Mouse (Mus musculus) retina, postnatal 7 days (tissue): ENCODE results near the gene Mmp14.

Experiments
- DNase-seq: peaks from one replicate; pipeline ENCODE4 v3.0.0-alpha.2; 2012; ENCODE audit warnings: low read depth, low spot score

Mmp14 gene

DNA sequence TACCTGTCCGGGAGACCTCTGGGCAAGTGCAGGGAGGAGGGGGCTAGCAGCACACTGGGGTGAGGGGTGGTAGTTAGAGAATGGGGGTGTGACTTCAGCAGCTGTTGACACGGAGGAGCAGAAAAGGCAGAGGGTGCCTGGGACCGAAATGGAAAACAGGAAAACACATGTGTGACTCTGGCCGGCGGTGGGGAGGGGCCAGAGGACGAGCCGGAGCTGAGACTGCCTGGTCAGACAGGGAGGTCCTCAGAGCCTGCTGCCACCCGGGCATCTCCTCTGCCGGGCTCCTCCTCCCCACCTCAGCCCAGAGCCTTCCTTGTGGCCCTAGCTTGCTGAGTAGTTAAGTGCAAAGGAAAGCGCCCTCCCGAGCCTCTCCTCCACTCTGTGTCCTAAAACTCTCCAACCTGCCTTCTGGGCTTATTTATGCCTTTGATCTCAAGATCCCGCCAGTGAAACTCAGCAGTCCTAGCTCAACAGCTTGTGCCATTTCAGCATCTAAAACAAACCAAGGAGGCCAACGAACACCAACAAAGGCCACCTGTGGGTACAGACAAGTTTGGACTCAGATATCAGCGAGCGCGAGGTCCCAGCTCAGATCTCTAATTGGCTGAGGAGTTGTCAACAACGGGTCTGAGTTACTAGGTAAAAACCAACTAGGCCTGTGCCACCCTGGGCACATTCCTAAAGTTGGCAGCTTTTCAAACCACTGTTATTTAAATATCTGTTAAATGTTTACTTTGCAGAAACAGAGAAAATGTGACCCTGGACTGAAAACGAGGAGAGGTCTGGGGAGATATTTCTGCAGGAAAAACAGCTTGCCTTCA is 17.3 kb upstream of the Mmp14 start:
- DNase-seq: no peak

DNA sequence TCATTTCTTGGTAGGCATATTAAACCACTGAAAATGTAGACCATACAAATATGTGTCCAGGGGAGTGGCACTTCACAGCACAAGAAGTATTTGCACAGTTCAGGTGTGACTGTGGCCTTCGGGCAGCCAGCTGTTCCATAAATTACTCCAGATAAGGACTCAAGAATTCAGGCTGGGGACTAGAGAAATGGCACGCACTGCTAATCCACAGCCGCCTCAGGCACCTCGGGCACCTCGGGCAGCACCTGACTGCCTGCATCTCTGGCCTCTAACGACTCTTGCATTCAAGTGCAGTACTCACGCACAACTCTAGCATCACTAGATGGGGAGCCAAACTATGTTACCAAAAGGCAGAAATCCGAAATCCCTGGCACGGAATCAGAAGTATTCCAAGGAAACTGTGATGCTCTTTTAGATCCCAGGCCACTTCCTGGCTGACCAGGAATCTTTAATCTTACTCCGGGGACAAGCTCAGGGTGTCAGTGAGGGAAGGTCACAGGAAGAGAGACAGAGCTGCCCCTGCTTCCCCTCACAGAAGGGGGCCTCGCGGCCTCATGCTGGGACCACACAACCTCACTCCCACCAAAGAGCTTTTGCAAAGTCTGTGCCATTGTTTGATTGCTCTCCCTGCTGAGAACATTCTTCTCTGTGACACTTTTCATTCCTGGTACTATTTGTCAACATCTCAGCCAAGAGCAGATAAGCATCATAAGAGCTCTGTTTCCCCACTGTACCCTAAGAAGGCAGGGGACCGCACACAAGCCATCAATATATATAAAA is 16.0 kb upstream of the Mmp14 start:
- DNase-seq: no peak

DNA sequence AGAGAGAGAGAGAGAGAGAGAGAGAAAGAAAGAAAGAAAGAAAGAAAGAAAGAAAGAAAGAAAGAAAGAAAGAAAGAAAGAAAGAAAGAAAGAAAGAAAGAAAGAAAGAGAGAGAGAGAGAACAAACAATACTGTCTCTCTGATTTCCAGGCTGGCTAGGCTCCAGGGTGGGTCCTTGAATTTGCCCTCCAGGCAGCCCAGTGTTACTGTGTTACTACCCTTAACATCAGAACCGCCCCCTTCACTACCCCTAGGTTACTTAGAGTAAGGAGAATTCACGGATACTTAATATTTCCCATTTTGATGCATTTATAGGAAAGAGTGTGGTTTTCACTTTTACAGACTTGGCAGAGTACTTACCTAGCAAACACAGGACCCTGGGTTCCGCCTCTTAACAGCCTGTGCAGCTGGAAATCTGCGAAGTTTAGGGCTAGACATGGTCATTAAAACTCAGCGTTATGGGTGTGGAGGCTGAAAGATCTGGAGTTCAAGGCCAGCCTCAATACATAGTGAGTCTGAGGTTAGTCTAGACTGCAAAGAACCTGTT is 15.1 kb upstream of the Mmp14 start:
- DNase-seq: no peak

DNA sequence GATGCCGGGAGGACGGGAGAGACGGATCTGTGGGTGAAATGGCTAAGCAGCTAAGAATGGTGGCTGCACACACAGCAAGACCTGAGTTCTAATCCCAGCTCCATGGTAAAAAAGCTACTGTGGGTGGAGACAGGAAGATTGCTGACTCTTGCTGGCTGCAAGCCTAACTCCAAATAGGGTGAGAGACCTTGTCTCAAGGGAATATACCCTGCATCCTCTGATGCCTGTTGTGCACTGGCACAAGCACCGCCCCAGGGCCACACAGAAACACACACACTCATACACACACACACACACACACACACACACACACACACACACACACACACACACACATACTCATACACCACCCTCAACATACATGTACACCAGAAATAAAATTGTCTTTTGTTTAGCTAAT is 14.6 kb upstream of the Mmp14 start:
- no peak for DNase-seq

DNA sequence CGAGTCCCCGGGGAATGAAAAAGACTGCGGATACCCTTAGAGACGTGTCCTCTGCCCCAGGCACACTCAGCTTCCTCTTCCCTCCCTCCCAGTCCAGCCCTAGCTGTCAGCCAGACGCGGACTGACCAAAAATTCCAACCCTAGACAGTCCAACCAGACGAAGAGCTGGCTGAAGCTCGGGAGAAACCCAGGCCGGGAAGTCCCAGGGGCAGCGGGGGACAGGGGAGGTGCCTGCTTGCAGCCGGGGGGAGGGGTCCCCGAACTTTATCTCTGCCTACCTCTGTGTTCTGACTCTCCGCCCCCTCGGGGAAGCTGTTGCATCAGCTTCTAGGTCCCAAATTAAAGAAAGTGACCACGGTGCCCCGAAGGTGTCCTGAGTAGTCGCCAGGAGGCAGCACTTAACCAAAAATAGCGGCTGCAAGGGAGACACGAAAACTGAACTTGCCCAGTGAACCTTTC is 13.8 kb upstream of the Mmp14 start, which contains the start of gene Slc7a7:
Gene Slc7a7 (minus strand): TSS at position 158 of the 459 bp plus-strand sequence.
- DNase-seq: no peak

DNA sequence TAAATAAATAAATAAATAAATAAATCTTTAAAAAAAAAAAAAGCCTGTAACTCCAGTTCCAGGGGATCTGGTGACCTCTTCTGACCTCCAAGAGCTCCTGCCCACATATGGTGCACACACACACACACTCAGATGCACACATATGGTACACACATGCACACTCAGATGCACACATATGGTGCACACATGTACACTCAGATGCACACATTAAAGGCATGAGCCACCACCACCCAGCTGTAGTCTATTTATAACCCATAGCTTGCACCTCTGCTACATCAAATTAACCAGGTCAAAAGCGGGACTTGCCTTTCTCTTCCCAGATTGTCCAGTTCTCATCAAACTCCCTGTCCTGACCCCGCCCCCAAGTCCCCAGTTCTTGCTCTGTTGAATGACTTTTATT is 10.4 kb upstream of the Mmp14 start:
- no peak for DNase-seq

DNA sequence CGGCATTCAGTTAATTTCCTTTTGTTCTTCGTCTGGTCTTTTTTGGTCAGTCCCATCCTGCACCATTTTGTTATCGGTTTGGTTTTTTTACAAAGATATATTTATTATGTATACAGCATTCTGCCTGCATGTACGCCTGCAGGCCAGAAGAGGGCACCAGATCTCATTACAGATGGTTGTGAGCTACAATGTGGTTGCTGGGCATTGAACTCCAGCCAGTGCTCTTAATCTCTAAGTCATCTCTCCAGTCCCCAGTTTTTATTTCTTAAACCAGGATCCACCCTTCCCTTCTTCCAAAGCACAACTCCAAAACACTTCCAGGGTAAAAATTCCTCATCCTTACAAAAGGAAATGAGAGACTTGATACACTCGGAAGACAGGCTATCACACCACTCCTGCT is 8.0 kb upstream of the Mmp14 start:
- DNase-seq: no peak

DNA sequence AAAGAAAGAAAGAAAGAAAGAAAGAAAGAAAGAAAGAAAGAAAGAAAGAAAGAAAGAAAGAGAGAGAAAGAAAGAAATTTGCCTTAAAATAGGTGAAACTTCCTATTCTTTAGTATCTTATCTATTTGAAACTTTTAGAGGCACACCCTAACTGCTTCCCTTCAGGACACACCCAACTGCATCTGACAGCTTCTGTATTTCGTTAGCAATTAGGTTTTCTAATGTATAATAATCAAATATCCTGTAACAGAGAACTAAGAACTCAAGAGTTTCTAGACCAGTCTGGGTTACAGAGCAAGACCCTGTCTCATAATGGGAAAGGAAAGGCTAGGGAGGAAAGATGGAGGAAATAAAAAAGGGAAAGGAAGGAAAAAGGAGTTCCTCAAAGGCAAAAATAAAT is 6.8 kb upstream of the Mmp14 start:
- no peak for DNase-seq

DNA sequence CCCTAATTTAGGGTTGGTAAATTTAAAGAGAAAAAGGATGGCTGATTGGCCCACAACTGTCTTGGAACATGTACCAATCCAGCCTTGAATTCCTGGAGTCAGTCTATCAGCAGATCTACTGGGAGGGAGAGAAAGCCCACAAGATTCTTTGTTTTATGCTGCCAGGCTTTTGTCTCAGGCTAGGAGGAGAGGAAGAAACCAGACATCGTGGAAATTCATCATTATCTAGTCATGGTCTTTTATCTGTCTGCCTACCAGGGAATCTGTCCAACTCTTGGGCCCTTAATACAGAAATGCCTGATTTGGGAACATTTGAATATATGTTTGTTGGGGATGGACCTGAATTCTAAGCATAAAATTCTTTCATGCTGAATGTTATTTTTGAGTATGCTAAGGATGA is 5.9 kb upstream of the Mmp14 start:
- DNase-seq: no peak

DNA sequence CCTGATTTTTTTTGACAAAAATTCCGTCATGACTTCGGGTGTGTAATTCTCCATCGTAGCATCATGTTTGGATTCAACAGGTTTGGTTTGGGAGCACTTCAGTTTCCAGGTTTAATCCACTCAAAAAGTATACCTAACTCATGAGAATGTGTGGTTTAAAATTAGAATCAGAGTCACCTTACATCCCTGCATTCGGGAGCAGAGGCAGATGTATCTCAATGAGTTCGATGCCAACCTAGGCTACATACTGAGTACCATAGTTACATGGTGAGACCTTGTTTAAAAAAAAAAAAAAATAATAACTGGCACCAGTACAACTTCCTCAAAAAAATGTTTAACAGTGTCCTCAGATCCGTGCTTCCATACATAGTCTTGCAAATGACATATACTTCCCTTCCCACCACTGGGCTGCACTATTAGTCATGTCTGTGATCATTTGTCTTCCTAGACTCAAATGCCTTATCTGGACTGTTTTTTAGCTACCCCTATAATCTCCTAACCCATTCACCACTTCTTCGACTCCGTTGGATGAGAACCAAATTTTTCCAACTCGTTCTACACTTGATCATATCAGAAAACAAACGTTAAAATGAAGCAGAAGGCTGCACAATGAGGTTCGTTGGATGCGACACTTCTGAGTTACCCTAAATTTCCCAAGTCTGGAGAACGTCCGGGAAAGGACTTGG is 5.3 kb upstream of the Mmp14 start:
- DNase-seq: no peak

DNA sequence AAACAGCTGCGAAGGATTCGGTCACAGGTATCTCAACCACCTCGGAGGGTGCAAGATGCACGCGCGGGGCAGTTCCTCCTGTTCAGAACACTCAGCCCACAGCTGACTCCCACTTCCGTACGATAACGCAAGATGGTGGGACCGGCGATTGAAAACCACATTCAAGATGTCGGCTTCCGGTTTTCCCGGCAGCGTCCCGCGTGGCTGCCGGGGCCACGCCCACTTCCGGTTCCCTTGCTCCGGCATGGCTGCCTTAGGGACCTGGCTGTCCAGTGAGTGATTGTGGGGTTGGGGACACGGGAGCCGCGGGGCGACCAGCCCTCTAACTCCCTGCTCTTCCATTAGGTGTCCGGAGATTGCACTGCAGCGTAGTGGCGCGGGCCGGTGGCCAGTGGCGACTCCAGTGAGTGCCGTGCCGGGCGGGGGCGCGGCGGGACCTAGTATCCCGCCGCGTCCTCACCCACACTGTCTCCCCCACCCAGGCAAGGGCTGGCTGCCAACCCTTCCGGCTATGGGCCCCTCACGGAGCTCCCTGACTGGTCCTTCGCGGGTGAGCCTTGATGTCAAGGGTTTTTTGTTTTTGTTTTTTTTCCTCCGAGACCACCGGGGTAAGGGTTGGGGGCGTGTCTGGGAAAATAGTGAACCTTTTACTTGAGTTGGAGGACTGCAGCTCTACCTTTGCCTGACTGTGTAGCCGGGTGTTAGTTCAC is 4.6 kb upstream of the Mmp14 start, which contains the start of gene Mrpl52:
Gene Mrpl52 (plus strand): TSS at position 221 of the 710 bp plus-strand sequence.
- peak; percentile 85 for DNase-seq

DNA sequence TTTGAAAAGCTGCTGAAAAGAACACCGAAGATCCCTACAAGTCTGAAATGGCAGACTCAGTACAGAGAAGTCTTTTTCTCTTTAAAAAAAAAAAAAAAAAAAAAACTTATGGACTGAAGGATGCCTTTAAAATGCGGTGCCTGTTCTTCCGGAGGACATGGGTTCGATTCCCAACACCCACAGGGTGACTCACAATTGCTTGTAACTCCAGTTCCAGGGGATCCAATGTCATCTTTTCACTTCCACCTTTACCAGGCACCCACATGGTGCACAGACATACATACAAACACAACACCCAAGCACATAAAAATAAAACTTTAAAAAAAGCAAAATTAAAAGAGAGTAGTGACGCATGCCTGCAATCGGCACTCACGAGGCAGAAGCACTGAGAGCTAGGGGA is 3.7 kb upstream of the Mmp14 start:
- DNase-seq: no peak

DNA sequence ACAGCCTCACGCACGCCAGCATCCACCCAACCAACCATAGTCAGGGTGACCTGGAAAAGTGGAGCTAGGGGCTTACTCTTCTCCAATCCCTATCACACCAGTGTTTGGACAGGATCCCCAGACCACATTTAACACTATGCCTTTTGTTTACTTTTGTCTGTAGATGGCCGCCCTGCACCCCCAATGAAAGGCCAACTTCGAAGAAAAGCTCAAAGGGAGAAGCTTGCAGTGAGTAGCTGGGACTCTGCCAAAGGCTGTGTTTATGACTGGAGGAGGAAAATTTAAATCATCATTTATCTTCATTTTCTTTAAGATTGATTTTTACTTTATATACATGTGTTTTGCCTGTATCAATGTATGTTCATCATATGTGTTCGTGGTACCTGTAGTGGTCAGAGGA is 3.0 kb upstream of the Mmp14 start:
- no peak for DNase-seq

DNA sequence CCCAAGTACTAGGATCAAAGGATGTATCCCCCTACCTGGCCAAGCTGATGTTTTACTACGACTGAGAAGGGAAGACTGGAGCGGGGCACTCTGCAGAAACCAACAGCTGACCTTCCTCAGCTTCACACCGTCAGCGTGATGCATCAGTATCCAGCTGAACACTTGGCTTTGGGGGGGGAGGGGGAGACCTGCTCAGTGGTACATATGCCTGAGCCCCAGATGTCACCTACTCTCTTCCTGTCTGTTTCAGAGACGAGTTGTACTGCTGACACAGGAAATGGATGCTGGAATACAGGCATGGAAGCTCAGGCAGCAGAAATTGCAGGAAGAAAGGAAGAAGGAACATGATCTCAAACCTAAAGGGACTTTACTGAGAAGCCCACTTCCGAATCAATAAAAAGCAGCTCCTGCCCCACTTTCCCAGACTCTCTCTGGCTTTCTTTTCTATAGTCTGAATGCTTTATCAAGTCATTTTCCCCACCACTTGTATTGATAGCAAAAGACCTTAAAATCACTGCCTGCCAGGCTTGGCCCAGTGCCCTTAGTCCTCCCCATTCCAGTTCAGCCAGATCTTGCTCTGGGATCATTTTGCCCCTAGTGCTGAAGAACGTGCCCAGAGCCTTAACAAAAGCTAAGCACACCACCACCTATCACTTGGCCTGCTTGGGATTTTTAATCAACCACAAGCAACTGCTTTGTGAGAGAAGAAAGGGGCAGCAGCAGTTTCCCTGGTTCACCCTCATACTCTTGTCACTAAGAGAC is 1.9 kb upstream of the Mmp14 start:
- DNase-seq: no peak

DNA sequence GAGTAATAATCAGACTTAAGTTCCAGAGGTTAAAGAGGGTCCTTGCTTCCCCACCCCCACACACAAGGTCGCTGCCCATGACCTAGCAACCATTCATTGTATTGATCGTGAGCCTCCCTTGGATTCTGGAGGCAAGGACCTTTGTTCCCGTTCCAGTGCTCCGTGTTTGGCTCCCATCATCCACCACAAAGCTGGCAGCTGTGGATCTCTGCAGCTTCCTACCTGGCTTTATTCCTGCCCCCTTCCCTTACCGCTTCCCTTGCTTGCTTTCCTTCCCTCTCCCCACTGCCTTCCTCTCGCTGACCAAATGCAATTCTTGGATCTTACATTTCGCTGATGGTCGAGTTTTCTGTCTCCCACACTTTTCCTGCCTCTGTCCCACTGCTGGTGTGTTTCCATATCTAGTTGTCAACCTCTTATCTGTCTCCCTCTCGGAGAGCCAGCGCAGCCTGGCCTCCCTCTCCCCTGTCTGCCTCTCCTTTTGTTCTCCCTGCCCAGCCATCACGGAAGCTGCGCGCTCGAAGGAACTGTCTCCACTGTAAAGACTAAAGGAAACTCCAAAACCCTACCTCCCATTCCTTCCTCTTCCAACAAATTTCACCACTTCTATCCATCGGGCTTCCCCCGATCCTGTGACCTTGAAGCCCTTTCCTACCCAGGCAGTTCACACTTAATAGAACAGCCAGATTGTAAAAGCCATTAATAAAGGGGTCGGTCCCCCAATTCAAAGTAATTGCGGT is 836 bp upstream of the Mmp14 start:
- DNase-seq: no peak

DNA sequence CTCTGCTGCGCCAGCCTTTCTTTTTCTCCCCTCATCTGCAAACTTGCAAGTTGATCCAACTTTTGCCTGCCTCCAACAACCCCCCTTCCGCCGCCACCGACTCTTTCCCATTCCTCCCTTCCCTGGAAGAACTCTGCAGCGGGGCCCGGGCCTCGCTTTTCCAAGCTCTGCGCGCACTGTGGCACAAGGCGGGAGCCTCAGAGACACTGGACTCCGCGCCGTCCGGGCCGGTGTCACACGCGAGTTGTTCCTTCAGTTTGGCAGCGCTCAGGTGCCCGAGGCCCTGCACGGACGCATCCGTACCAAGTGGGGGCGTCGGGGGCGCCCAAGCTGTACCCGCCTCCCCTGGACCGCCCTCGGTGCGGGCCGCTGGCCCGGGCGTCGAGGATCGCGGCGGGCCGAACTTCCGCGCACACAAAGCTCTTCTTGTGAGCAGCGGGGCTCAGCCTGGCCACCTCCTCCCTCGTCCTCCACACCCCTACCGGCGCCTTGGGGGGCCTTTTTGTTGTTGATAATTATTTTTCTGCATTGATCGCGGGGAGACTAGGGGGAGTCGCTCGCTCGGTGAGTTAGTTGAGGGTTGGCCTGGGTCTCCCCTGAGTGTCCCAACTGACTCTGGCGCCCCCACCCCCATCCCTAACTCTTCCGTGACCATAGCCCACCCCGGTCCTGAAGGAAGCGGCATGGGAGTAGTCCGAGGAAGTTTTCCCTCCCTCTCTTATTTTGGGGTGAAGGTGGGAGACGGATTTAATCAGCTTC is 845 bp downstream of the Mmp14 start:
- DNase-seq: no peak

DNA sequence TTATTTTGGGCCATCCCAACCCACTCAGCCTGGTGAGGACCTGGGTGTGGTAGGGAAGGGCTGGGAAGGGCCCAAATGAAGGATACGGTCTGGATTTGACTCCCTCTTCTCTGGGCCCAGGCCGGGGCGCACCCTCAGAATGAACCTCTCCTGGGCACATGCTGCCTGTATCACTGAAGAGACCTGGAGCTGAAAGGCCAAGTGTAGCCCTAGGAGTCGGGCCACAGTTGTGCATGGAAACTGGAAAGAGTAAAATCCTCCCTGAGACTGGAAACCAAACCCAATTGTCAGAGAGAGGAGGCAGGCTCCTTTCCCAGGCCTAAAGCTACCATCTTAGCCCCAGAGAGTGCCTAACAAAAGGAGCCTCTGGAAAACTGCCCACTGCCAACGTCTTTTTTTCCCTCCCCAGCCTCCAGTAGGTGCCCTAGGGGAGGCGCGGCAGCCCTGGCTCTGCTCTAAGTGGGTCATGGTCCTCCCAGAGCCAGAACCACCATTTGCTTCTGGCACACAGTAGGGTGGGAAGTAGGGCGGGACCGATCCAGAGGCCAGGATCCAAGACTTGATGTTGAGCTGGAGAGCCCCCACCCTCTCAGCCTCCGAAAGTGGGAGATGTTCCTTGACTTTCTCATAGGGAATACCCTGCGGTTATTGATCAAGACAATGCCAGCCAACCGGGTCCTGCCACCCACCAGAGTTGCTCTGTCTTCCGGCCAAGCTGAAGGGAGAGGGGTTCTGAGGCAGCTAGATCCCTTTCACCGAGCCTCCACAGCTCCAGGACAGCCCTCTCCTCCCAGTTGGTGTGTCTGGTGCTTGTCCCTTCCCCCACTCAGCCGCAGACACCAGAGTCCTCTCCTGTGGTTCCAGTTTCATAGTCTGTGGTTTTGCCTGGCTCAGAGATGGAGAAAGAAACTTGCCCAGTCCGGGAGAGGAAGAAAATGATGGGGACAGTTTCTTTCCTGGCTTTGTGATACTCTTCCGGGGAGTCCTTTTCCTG is 1.7 kb downstream of the Mmp14 start:
- DNase-seq: no peak
